Mouse (Mus musculus) bone marrow macrophage, adult 2 months (primary cell): ENCODE measurements around the gene 8030474K03Rik. TPM values are rescaled to one million over a fixed set of nuclear protein-coding genes. Genes with fewer than 3 reads are reported as not detected.

Experiments
- H3K27ac ChIP-seq: 2 replicates; pipeline ENCODE4 v1.5.1; 2012; ENCODE audit warnings: low read depth, low read length; ENCODE audit not compliant: insufficient read depth
- H3K4me1 ChIP-seq: 2 replicates; pipeline ENCODE4 v1.6.1; 2012; ENCODE audit warnings: low read length; ENCODE audit not compliant: control insufficient read depth, insufficient read depth
- H3K4me3 ChIP-seq: 2 replicates; pipeline ENCODE4 v1.5.1; 2012; ENCODE audit warnings: mild to moderate bottlenecking, low read length, moderate library complexity; ENCODE audit not compliant: insufficient read depth
- CTCF ChIP-seq: IDR thresholded peaks from 2 replicates; pipeline ENCODE4 v1.5.1; 2012; ENCODE audit warnings: low read depth, mild to moderate bottlenecking, low read length, moderate library complexity
- POLR2A ChIP-seq: IDR thresholded peaks from 2 replicates; pipeline ENCODE4 v1.6.1; 2012; ENCODE audit warnings: mild to moderate bottlenecking, low read depth, low read length, borderline replicate concordance
- polyA plus RNA-seq: library from polyadenylated mRNA; stranded (reverse); fragments of >200 nt; gene quantifications from 2 replicates; pipeline ENCODE4 v1.2.4, GENCODE M21; 2012; ENCODE audit not compliant: missing spikeins, insufficient read depth, insufficient read length

8030474K03Rik gene
- not detected in 2 replicates for polyA plus RNA-seq

- TF ChIP-seq CTCF, result no peak
- TF ChIP-seq POLR2A, result no peak
Measured at GRCm38 (mm10) chrX:101794342-101794741, at the start of gene 8030474K03Rik, which contains the start of gene Gm4779. 8030474K03Rik (plus strand) TSS chrX:101794656. Gm4779 (minus strand) TSS chrX:101794423.

DNA sequence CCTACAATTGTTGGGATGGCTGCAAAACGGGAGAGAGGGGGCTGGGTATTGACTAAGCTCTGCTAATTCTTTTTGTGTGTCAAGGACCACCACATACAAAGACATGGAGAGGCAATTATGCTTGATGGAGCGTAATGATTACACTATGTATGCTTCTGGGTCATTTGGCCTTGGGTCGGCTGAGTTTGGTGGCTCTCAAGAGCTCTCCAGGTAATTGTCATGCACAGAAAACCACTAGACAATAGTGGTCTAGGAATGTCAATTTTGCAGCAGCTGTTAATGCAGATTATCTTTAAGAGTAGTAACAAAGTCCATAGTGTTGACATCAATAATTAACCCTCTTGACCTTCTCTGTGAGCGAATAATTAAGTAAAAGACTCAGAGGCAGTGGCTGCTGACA, 44.3 kb upstream of the 8030474K03Rik start:
- Histone ChIP-seq H3K4me1 (peaks cover 10% of the 10 kb centered on the region), H3K27ac (no peak overlapping the region), H3K4me3 (no peak overlapping the region)
- no peak for TF ChIP-seq CTCF
- no peak for TF ChIP-seq POLR2A

More at GRCm38 (mm10) chrX:101794342-101794741, at the start of gene 8030474K03Rik, which contains the start of gene Gm4779:
- no peaks in the 10 kb centered on the region for H3K4me1 ChIP-seq
- H3K4me3 ChIP-seq, result no peak within 1 kb of the TSS
- H3K27ac ChIP-seq, result no peak within 1 kb of the TSS

DNA sequence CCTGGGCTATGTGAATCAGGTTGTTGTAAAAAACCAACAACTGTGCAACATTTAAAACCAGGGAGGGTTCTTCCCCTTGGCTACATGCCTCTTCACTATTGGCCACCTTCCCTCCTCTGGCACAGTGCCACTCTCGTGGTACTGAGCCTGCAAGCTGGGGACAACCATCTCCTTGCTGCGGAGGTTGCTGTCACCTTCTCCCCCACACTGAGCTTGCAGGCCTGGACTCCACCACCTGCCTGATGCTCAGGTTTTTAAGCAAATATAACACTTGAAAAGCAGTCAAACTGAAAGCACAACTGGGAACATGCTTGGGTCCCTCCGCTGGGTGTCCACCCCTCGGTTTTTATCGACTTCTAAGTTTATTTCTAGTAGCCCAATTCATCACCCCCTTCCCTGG, 40.0 kb upstream of the 8030474K03Rik start:
- no peak overlapping the region for H3K27ac ChIP-seq
- no peak overlapping the region for H3K4me3 ChIP-seq
- H3K4me1 ChIP-seq, result peaks cover 2% of the 10 kb centered on the region
- TF ChIP-seq CTCF (no peak), POLR2A (no peak)

GRCm38 (mm10) chrX:101764621-101765020, 29.8 kb upstream of the 8030474K03Rik start:
- H3K4me3 ChIP-seq, result no peak overlapping the region
- TF ChIP-seq CTCF, result no peak
- no peak for TF ChIP-seq POLR2A
- peaks cover 14% of the 10 kb centered on the region for H3K4me1 ChIP-seq
- no peak overlapping the region for H3K27ac ChIP-seq

GRCm38 (mm10) chrX:101765111-101765510, 29.3 kb upstream of the 8030474K03Rik start:
- H3K4me3 ChIP-seq, result no peak overlapping the region
- peaks cover 19% of the 10 kb centered on the region for H3K4me1 ChIP-seq
- TF ChIP-seq CTCF (no peak), POLR2A (no peak)
- no peak overlapping the region for H3K27ac ChIP-seq

- TF ChIP-seq CTCF, result no peak
- TF ChIP-seq POLR2A, result no peak
- Histone ChIP-seq H3K4me1 (peaks cover 27% of the 10 kb centered on the region), H3K4me3 (no peak overlapping the region), H3K27ac (no peak overlapping the region)
Measured at GRCm38 (mm10) chrX:101767280-101767679, 27.2 kb upstream of the 8030474K03Rik start.

DNA sequence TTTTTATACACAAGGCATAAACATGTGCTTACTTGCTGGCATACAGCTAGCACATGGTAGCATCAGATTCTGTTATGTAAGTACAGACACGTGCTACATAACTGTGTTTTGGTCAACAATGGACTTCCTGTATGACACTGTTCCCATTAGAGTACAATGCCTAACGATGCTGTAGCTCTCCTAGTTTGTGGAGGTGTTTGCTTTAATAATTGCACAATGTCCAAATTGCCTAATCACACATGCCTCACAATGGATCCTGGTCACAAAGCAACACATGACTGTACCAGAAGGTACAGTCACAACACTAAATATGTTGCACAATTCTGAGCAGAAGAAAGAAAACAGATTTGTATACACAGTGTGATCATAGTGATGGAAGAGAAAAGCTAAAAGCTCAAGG, 25.0 kb upstream of the 8030474K03Rik start:
- Histone ChIP-seq H3K4me3 (no peak overlapping the region), H3K4me1 (peaks cover 27% of the 10 kb centered on the region), H3K27ac (peak overlapping the region; percentile 87)
- TF ChIP-seq POLR2A (no peak), CTCF (no peak)

DNA sequence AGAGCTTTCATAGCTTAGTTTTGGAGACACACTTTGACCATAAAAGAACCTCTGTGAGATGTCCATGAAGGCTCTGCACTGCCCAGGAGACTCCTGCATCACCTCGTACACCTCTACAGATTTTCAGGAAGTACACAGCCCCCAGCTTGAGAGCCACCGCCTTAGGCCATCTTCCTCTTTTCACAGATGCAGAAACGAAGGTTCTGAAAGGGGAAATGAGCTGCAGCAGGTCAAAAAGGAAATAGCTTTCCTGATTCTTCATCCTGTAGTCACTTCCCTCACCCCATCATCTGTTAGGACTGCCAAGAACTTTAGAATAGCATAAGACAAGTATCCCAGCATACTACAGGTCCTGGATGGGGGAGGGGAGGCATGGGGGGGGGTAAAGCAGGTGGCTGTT, 24.1 kb upstream of the 8030474K03Rik start:
- Histone ChIP-seq H3K4me3 (no peak overlapping the region), H3K27ac (peak overlapping the region; percentile 87), H3K4me1 (peaks cover 27% of the 10 kb centered on the region)
- TF ChIP-seq POLR2A, result no peak
- TF ChIP-seq CTCF, result no peak

GRCm38 (mm10) chrX:101772035-101772434, 22.4 kb upstream of the 8030474K03Rik start:
- no peak overlapping the region for H3K27ac ChIP-seq
- TF ChIP-seq CTCF, result no peak
- TF ChIP-seq POLR2A, result no peak

DNA sequence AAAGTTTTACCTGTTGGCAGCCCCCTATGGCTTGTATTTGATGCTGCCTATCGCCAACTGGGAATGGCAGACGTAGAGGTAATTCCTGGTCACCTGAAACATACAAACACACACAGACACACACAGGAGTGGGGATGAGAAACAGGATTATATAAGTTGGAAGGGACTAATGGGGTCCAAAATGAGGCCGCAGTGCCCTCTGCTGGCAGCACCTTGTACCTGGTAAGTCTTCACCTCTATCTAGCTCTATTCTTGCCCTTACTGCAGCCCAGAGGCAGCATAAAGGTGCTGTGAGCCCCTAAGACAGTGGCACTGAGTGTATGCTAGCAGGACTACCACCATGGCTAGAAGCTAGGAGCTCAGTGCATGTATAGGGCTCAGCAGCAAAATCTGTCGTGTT, 2.9 kb upstream of the 8030474K03Rik start:
- Histone ChIP-seq H3K4me1 (no peaks in the 10 kb centered on the region), H3K4me3 (no peak overlapping the region), H3K27ac (no peak overlapping the region)
- TF ChIP-seq CTCF (no peak), POLR2A (no peak)

More at GRCm38 (mm10) chrX:101772035-101772434, 22.4 kb upstream of the 8030474K03Rik start:
- H3K4me1 ChIP-seq, result peaks cover 24% of the 10 kb centered on the region
- no peak overlapping the region for H3K4me3 ChIP-seq

GRCm38 (mm10) chrX:101805512-101805911, 11.1 kb downstream of the 8030474K03Rik start:
- H3K4me3 ChIP-seq, result no peak overlapping the region
- TF ChIP-seq CTCF, result no peak
- no peak for TF ChIP-seq POLR2A
- H3K27ac ChIP-seq, result no peak overlapping the region

More at GRCm38 (mm10) chrX:101805512-101805911, 11.1 kb downstream of the 8030474K03Rik start:
- no peaks in the 10 kb centered on the region for H3K4me1 ChIP-seq
